Mouse (Mus musculus) liver, adult 2 months (tissue): ENCODE measurements around the gene Serpinb9b. TPM values are rescaled to one million over a fixed set of nuclear protein-coding genes. Genes with fewer than 3 reads are reported as not detected.

Experiments
- DNase-seq: peaks from one replicate; pipeline ENCODE4 v3.0.0-alpha.2; 2011; ENCODE audit warnings: low read depth, low spot score; ENCODE audit errors: extremely low read depth
- H3K27ac ChIP-seq: fragments of 200-500 bp; replicated peaks from 2 replicates; pipeline ENCODE4 v1.5.1; 2012; ENCODE audit warnings: low read depth, mild to moderate bottlenecking, control low read depth, inconsistent platforms, low read length; ENCODE audit not compliant: insufficient read depth
- H3K27me3 ChIP-seq: fragments of 200-500 bp; 2 replicates; pipeline ENCODE4 v1.6.1; 2012; ENCODE audit warnings: mild to moderate bottlenecking, moderate library complexity, low read length, inconsistent platforms; ENCODE audit not compliant: control insufficient read depth, insufficient read depth
- H3K36me3 ChIP-seq: fragments of 200-500 bp; 2 replicates; pipeline ENCODE4 v1.6.1; 2012; ENCODE audit warnings: low read length, inconsistent platforms; ENCODE audit not compliant: control insufficient read depth, insufficient read depth
- H3K4me1 ChIP-seq: fragments of 200-500 bp; 2 replicates; pipeline ENCODE4 v1.6.1; 2011; ENCODE audit warnings: low read length; ENCODE audit not compliant: control insufficient read depth, insufficient read depth
- H3K4me3 ChIP-seq: fragments of 200-500 bp; 2 replicates; pipeline ENCODE4 v1.5.1; 2011; ENCODE audit warnings: low read depth, mild to moderate bottlenecking, control low read depth, low read length, moderate library complexity; ENCODE audit not compliant: insufficient read depth
- H3K79me2 ChIP-seq: fragments of 200-500 bp; 2 replicates; pipeline ENCODE4 v1.6.1; 2012; ENCODE audit warnings: inconsistent platforms, mild to moderate bottlenecking, low read length, moderate library complexity; ENCODE audit not compliant: control insufficient read depth, insufficient read depth
- H3K9ac ChIP-seq: fragments of 200-500 bp; 2 replicates; pipeline ENCODE4 v1.6.1; 2012; ENCODE audit warnings: low read depth, mild to moderate bottlenecking, control low read depth, inconsistent platforms, low read length
- CTCF ChIP-seq: fragments of 200-500 bp; IDR thresholded peaks from 2 replicates; pipeline ENCODE4 v1.5.1; 2011; ENCODE audit warnings: low read depth, low read length, control low read depth
- POLR2A ChIP-seq: fragments of 200-500 bp; IDR thresholded peaks from 2 replicates; pipeline ENCODE4 v1.6.1; 2011; ENCODE audit warnings: low read length, control low read depth; ENCODE audit not compliant: insufficient read depth; ENCODE audit errors: extremely low read depth
- WGBS: fragments of 180-500 bp; shearing (Covaris S2); methylation state at CpG from one replicate; pipeline ENCODE4 v1.1.7; 2018; 5-methylcytosine and 5-hydroxymethylcytosine counted together
- polyA plus RNA-seq: library from polyadenylated mRNA; depleted of rRNA; stranded (reverse); fragments of >200 nt; gene quantifications from 2 replicates; pipeline ENCODE4 v1.2.3, GENCODE M21; 2012
- total RNA-seq: library from RNA; depleted of rRNA; stranded (reverse); fragments of >200 nt; gene quantifications from 2 replicates; pipeline ENCODE4 v1.2.3, GENCODE M21; 2014

Serpinb9b gene
- total and polyA plus RNA-seq, 2 experiments, result 0.05 TPM; not detected in 1

GRCm38 (mm10) chr13:33006555-33006954 is 20.7 kb upstream of the Serpinb9b start:
- no peak overlapping the region for H3K27ac ChIP-seq
- 89% methylated on average over 3 of the region's 3 CpGs for WGBS
- H3K36me3 ChIP-seq, result peaks cover 23% of the 10 kb centered on the region
- H3K27me3 ChIP-seq, result no peaks in the 10 kb centered on the region
- peaks cover 3% of the 10 kb centered on the region for H3K4me1 ChIP-seq
- H3K79me2 ChIP-seq, result no peaks in the 10 kb centered on the region
- DNase-seq, result no peak
- no peak for TF ChIP-seq CTCF
- TF ChIP-seq POLR2A, result no peak
- no peak overlapping the region for H3K9ac ChIP-seq
- no peak overlapping the region for H3K4me3 ChIP-seq

- DNase-seq, result no peak
- no peak overlapping the region for H3K4me3 ChIP-seq
- no peak overlapping the region for H3K27ac ChIP-seq
- peaks cover 36% of the 10 kb centered on the region for H3K36me3 ChIP-seq
- 68% methylated on average over 1 of the region's 1 CpGs for WGBS
- H3K9ac ChIP-seq, result no peak overlapping the region
- TF ChIP-seq CTCF (no peak), POLR2A (no peak)
- no peaks in the 10 kb centered on the region for H3K79me2 ChIP-seq
- H3K27me3 ChIP-seq, result no peaks in the 10 kb centered on the region
- H3K4me1 ChIP-seq, result no peaks in the 10 kb centered on the region; the same call in 1 of the 2 replicates
Observed at GRCm38 (mm10) chr13:33012395-33012794, 14.8 kb upstream of the Serpinb9b start.

GRCm38 (mm10) chr13:33013271-33013670 is 13.9 kb upstream of the Serpinb9b start:
- H3K36me3 ChIP-seq, result peaks cover 34% of the 10 kb centered on the region
- no peaks in the 10 kb centered on the region; the same call in 1 of the 2 replicates for H3K4me1 ChIP-seq
- WGBS, result 68% methylated on average over 2 of the region's 2 CpGs
- H3K79me2 ChIP-seq, result no peaks in the 10 kb centered on the region
- no peak for TF ChIP-seq CTCF
- TF ChIP-seq POLR2A, result no peak
- H3K4me3 ChIP-seq, result no peak overlapping the region
- no peak for DNase-seq
- no peaks in the 10 kb centered on the region for H3K27me3 ChIP-seq
- H3K27ac ChIP-seq, result no peak overlapping the region
- H3K9ac ChIP-seq, result no peak overlapping the region

GRCm38 (mm10) chr13:33022371-33022770 is 4.8 kb upstream of the Serpinb9b start:
- no peak overlapping the region for H3K9ac ChIP-seq
- WGBS, result 80% methylated on average over 1 of the region's 1 CpGs
- H3K4me3 ChIP-seq, result no peak overlapping the region
- no peaks in the 10 kb centered on the region for H3K36me3 ChIP-seq
- H3K27ac ChIP-seq, result no peak overlapping the region
- TF ChIP-seq POLR2A (no peak), CTCF (no peak)
- no peaks in the 10 kb centered on the region for H3K27me3 ChIP-seq
- no peak for DNase-seq
- H3K79me2 ChIP-seq, result no peaks in the 10 kb centered on the region
- no peaks in the 10 kb centered on the region for H3K4me1 ChIP-seq

- H3K9ac ChIP-seq, result no peak overlapping the region
- no peaks in the 10 kb centered on the region for H3K79me2 ChIP-seq
- no peaks in the 10 kb centered on the region for H3K4me1 ChIP-seq
- no peak overlapping the region for H3K4me3 ChIP-seq
- no peak overlapping the region for H3K27ac ChIP-seq
- H3K36me3 ChIP-seq, result no peaks in the 10 kb centered on the region
- DNase-seq, result no peak
- no peaks in the 10 kb centered on the region for H3K27me3 ChIP-seq
- TF ChIP-seq CTCF, result no peak
- no peak for TF ChIP-seq POLR2A
- WGBS, result 56% methylated on average over 1 of the region's 1 CpGs
Observed at GRCm38 (mm10) chr13:33026427-33027057, 674 bp upstream of the Serpinb9b start.

- no peaks in the 10 kb centered on the region for H3K79me2 ChIP-seq
- no peak for TF ChIP-seq POLR2A
- TF ChIP-seq CTCF, result no peak
Observed at GRCm38 (mm10) chr13:33028146-33028545, 930 bp downstream of the Serpinb9b start.

More at GRCm38 (mm10) chr13:33028146-33028545, 930 bp downstream of the Serpinb9b start:
- no peak for DNase-seq
- Histone ChIP-seq H3K36me3 (no peaks in the 10 kb centered on the region), H3K27ac (no peak overlapping the region), H3K4me1 (no peaks in the 10 kb centered on the region), H3K27me3 (no peaks in the 10 kb centered on the region), H3K4me3 (no peak overlapping the region), H3K9ac (no peak overlapping the region)
- WGBS, result 43% methylated on average over 2 of the region's 2 CpGs
